Mouse (Mus musculus): ENCODE measurements around the gene Podn.

DNA sequence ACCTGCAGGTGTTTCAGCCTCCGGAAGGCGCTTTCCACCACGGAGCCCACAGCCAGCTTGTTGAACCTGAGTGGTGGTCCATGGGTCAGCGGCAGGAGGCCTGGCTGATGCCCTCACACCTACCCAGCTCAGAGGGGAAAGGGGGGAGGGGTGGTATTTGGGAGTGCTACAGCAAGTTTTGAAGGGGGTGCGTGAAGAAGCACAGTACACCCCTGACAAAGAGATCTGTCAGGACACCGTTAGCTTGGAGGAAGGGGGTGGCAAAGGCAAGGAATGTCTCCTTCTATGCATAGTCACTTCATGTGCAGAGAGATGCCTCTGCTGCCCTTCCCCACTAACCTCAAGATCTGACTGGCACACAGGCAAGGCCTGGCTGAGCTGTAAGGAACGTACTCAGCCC, 78.4 kb downstream of the Podn start:
- no peak for TF ChIP-seq CTCF (IDR thresholded peaks at IDR 0.05; ENCODE audit: extremely low read depth, insufficient read length, insufficient replicate concordance, low read depth, low read length)
- no peak for TF ChIP-seq POLR2A (IDR thresholded peaks at IDR 0.05; ENCODE audit: low read depth, low read length)
